Mouse (Mus musculus): ENCODE data around the gene Msantd2. TPM values are rescaled to one million over a fixed set of nuclear protein-coding genes. Genes with fewer than 3 reads are reported as not detected.

The Msantd2 gene
- total and polyA plus RNA-seq, 2 experiments from 2014 or later, result 5.3 to 6.4 TPM

DNA sequence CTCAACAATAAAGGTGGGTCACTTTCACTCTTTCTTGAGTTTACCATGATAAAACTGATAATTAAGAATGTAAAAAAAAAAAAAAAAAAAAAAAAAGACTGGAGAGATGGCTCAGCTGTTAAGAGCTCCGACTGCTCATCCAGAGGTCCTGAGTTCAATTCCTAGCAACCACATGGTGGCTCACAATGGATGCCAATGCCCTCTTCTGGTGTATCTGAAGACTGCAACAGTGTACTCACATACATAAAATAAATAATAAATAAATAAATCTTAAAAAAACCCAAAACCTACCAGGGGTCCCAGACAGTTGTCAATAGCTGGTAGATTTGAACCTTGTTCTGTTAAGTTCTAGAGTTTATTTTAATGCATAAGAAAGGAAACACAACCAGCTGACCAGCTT, 57.8 kb downstream of the Msantd2 start:
- 93% methylated on average over 1 of the region's 1 CpGs for WGBS
- H3K9me3 ChIP-seq (replicated peaks; ENCODE audit: control insufficient read depth, low read length), result no peaks in the 10 kb centered on the region
- ATAC-seq (ENCODE audit: insufficient read depth, low read depth), result no peak
- H3K36me3 ChIP-seq (replicated peaks; ENCODE audit: control insufficient read depth, insufficient read depth, low read length), result no peaks in the 10 kb centered on the region
- no peak overlapping the region for H3K4me3 ChIP-seq (ENCODE audit: low read depth, low read length)
- H3K4me1 ChIP-seq (ENCODE audit: control insufficient read depth, insufficient read depth), result peaks cover 7% of the 10 kb centered on the region
- H3K9ac ChIP-seq (replicated peaks; ENCODE audit: low read depth, low read length), result no peak overlapping the region
- H3K4me2 ChIP-seq (ENCODE audit: low read depth, low read length), result no peak overlapping the region
- no peak for TF ChIP-seq EP300 (IDR thresholded peaks at IDR 0.05; ENCODE audit: low read depth)
- no peak; the same call in 1 of the 2 replicates for TF ChIP-seq CTCF (IDR thresholded peaks at IDR 0.05; ENCODE audit: low read depth)
- H3K27ac ChIP-seq (ENCODE audit: low read depth), result no peak overlapping the region
- peaks cover 29% of the 10 kb centered on the region for H3K27me3 ChIP-seq (ENCODE audit: control insufficient read depth, insufficient read depth, low read length)
- DNase-seq (ENCODE audit: low spot score), result no peak

DNA sequence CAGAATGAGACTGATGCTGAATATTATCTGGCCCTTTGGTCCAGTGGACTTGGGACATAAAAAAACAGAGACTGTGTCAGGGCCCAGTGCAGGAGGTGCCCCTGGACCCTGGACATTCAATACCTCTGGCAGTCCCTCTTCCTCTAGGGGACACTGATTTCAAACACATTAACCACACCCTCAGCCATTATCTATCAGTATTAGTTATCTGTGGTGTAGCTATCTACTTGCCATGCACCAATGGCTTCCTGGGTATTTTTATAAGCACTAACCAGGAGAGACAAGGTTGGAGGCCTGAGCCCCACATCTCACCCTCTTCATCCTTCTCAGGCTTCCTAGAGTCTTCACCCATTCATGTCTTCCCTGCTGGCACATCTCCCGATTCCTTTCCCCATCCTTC, 61.3 kb downstream of the Msantd2 start:
- H3K27me3 ChIP-seq (ENCODE audit: control insufficient read depth, insufficient read depth, low read length), result peaks cover 44% of the 10 kb centered on the region
- no peaks in the 10 kb centered on the region for H3K36me3 ChIP-seq (replicated peaks; ENCODE audit: control insufficient read depth, insufficient read depth, low read length)
- ATAC-seq (ENCODE audit: insufficient read depth, low read depth) (no peak), DNase-seq (ENCODE audit: low spot score) (no peak)
- no peak overlapping the region for H3K9ac ChIP-seq (replicated peaks; ENCODE audit: low read depth, low read length)
- no peak overlapping the region for H3K4me2 ChIP-seq (ENCODE audit: low read depth, low read length)
- no peak for TF ChIP-seq EP300 (IDR thresholded peaks at IDR 0.05; ENCODE audit: low read depth)
- no peak for TF ChIP-seq CTCF (IDR thresholded peaks at IDR 0.05; ENCODE audit: low read depth)
- 67% methylated on average over 1 of the region's 1 CpGs for WGBS
- no peak overlapping the region for H3K27ac ChIP-seq (ENCODE audit: low read depth)
- H3K9me3 ChIP-seq (replicated peaks; ENCODE audit: control insufficient read depth, low read length), result no peaks in the 10 kb centered on the region
- H3K4me3 ChIP-seq (ENCODE audit: low read depth, low read length), result no peak overlapping the region
- H3K4me1 ChIP-seq (ENCODE audit: control insufficient read depth, insufficient read depth), result peaks cover 7% of the 10 kb centered on the region; the same call in 1 of the 2 replicates

DNA sequence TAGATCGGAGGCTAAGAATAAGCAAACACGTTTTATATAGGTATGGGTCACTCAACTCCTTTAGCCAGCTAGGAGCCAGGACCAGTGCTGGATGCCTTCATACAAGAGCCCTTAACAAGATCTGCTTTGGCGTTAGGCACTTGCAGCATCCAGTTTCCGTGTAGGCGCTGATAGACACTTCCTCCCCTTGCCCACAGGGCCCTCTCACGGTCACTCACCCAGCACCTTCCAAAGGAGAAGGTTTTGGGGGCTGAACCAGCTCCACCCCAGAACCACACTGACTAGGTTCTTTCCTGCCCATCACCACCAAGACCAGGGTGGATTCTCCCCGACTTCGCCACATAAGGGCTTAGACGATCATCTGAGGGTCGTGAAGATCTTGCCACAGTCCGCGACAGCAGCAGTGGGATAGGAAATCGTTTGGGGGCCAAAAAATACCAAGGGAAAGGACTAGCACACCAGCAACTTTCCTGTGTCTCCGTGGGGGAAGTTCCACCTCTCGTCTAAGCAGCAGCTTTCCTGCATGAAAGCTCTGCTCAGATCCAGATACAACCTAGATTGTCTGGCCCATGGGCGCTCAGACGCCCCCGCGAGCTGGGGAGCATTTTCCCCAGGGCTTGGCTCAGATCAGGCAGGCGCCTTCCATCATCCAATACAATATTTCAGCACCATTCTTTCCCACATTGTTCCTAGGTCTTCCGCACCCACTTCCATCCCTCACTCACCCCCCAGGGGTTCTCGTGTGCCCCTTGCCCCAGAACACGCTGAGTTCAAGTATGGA, 62.8 kb downstream of the Msantd2 start:
- Histone ChIP-seq H3K4me2 (ENCODE audit: low read depth, low read length) (peak overlapping the region; percentile 80), H3K4me1 (ENCODE audit: control insufficient read depth, insufficient read depth) (peaks cover 7% of the 10 kb centered on the region; the same call in 1 of the 2 replicates), H3K9me3 (replicated peaks; ENCODE audit: control insufficient read depth, low read length) (no peaks in the 10 kb centered on the region), H3K27me3 (ENCODE audit: control insufficient read depth, insufficient read depth, low read length) (peaks cover 36% of the 10 kb centered on the region), H3K9ac (replicated peaks; ENCODE audit: low read depth, low read length) (no peak overlapping the region; the same call in 1 of the 2 replicates), H3K36me3 (replicated peaks; ENCODE audit: control insufficient read depth, insufficient read depth, low read length) (no peaks in the 10 kb centered on the region), H3K27ac (ENCODE audit: low read depth) (no peak overlapping the region), H3K4me3 (ENCODE audit: low read depth, low read length) (peak overlapping the region; percentile 48)
- 3% methylated on average over 23 of the region's 23 CpGs for WGBS
- TF ChIP-seq CTCF (IDR thresholded peaks at IDR 0.05; ENCODE audit: low read depth) (no peak), EP300 (IDR thresholded peaks at IDR 0.05; ENCODE audit: low read depth) (no peak)
- DNase-seq (ENCODE audit: low spot score) (no peak), ATAC-seq (ENCODE audit: insufficient read depth, low read depth) (no peak)

DNA sequence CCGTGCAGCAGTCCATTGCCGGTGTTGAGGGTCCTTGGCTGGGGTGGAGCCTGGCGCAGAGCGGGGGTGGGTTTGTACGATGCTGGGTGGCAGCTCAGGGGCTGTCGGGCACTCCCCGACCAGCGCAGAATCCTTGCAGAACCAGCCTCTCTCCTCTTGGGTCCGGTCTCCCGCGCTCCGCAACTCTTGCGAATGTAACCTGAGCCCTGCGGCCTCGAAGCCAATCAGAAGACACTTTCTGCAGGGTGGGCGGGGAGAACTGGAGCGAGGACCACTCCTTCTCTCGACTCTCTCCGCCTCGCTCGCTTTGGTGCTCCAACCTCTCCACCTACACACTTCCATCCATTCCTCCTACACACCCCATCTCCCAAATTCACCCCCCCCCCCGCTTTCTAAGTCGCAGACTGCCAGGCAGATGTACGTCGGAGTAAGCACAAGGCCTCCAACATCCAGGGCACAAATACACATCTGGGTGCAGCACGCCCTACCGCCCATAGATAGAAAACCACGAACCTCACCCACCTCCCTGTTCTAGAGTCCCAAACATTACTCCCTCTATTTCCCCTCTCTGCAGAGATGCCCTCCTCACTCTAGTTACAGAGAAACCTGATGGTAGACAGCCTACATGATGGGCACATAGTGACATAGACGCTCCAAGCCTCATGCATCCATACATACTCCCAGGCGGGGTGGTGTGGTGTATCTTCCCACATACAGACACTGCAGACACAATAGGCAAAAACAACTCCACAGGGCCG, 63.6 kb downstream of the Msantd2 start, which contains the start of gene Nrgn:
Nrgn (minus strand) TSS at position 369 of the 758 bp plus-strand sequence.
- ATAC-seq (ENCODE audit: insufficient read depth, low read depth) (peak; percentile 90), DNase-seq (ENCODE audit: low spot score) (peak; percentile 68)
- TF ChIP-seq EP300 (IDR thresholded peaks at IDR 0.05; ENCODE audit: low read depth) (no peak), CTCF (IDR thresholded peaks at IDR 0.05; ENCODE audit: low read depth) (no peak)
- Histone ChIP-seq H3K27ac (ENCODE audit: low read depth) (no peak within 1 kb of the TSS), H3K4me1 (ENCODE audit: control insufficient read depth, insufficient read depth) (peaks cover 7% of the 10 kb centered on the region; the same call in 1 of the 2 replicates), H3K4me3 (ENCODE audit: low read depth, low read length) (peak within 1 kb of the TSS; percentile 48), H3K27me3 (ENCODE audit: control insufficient read depth, insufficient read depth, low read length) (peaks cover 36% of the 10 kb centered on the region), H3K9ac (replicated peaks; ENCODE audit: low read depth, low read length) (no peak within 1 kb of the TSS; the same call in 1 of the 2 replicates), H3K36me3 (replicated peaks; ENCODE audit: control insufficient read depth, insufficient read depth, low read length) (no peaks in the 10 kb centered on the region), H3K4me2 (ENCODE audit: low read depth, low read length) (peak within 1 kb of the TSS; percentile 80), H3K9me3 (replicated peaks; ENCODE audit: control insufficient read depth, low read length) (no peaks in the 10 kb centered on the region)
- 5% methylated on average over 30 of the region's 31 CpGs for WGBS

DNA sequence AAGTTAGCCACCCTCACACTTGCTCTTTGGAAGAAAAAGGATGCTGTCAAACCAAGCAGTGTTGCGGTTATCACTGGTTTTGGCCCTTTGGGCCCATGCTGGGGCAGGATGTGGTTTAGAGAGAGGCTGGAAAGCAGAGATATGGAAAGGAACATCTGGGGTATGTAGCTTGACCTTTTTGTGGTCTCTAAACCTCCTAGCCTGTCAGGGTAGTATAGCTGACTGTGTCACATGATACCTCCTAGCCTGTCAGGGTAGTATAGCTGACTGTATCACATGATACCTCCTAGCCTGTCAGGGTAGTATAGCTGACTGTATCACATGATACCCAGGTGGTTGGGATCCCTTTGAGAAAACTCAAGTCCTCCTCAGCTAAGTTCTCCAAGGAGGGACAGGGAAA, 65.2 kb downstream of the Msantd2 start:
- H3K4me3 ChIP-seq (ENCODE audit: low read depth, low read length), result no peak overlapping the region
- no peak overlapping the region for H3K4me2 ChIP-seq (ENCODE audit: low read depth, low read length)
- H3K27me3 ChIP-seq (ENCODE audit: control insufficient read depth, insufficient read depth, low read length), result peaks cover 36% of the 10 kb centered on the region
- no peak overlapping the region for H3K27ac ChIP-seq (ENCODE audit: low read depth)
- no peak for ATAC-seq (ENCODE audit: insufficient read depth, low read depth)
- WGBS, result 87% methylated on average over 1 of the region's 1 CpGs
- no peaks in the 10 kb centered on the region for H3K36me3 ChIP-seq (replicated peaks; ENCODE audit: control insufficient read depth, insufficient read depth, low read length)
- H3K9ac ChIP-seq (replicated peaks; ENCODE audit: low read depth, low read length), result no peak overlapping the region
- no peaks in the 10 kb centered on the region for H3K9me3 ChIP-seq (replicated peaks; ENCODE audit: control insufficient read depth, low read length)
- H3K4me1 ChIP-seq (ENCODE audit: control insufficient read depth, insufficient read depth), result peaks cover 7% of the 10 kb centered on the region; the same call in 1 of the 2 replicates
- no peak for DNase-seq (ENCODE audit: low spot score)
- TF ChIP-seq EP300 (IDR thresholded peaks at IDR 0.05; ENCODE audit: low read depth), result no peak
